Mouse (Mus musculus): ENCODE measurements at regions not wholly inside any gene's neighbourhood (a gene's known extent, or its start where the extent isn't known, plus 50 kb on each side); places are given as distances from the start of the nearest gene placed in this dataset.
A peak's percentile ranks its signal among the peaks of the same experiment; 100 is the strongest.

GRCm38 (mm10) chr5:54258087-54258733, 259.9 kb downstream of the Stim2 start:
- DNase-seq = no peak

- peak; percentile 18 for DNase-seq
Observed at GRCm38 (mm10) chr5:54264867-54265434, 266.7 kb downstream of the Stim2 start.

- no peak for DNase-seq
Observed at GRCm38 (mm10) chr5:54267905-54268590, 269.7 kb downstream of the Stim2 start.

- DNase-seq = no peak
Observed at GRCm38 (mm10) chr5:54279357-54279756, 281.1 kb downstream of the Stim2 start.

GRCm38 (mm10) chr5:54280670-54281069, 282.4 kb downstream of the Stim2 start:
- DNase-seq = no peak

GRCm38 (mm10) chr5:54281121-54281520, 282.8 kb downstream of the Stim2 start:
- DNase-seq = no peak

- DNase-seq = no peak
Observed at GRCm38 (mm10) chr5:54290372-54291080, 292.2 kb downstream of the Stim2 start.

GRCm38 (mm10) chr5:54291940-54292339, 293.6 kb downstream of the Stim2 start:
- DNase-seq = no peak

- DNase-seq = no peak
Observed at GRCm38 (mm10) chr5:54313660-54314279, 315.5 kb downstream of the Stim2 start.

- DNase-seq = no peak
Observed at GRCm38 (mm10) chr5:54330415-54330814, 332.1 kb downstream of the Stim2 start.

GRCm38 (mm10) chr5:54342976-54343375, 344.7 kb downstream of the Stim2 start:
- DNase-seq = no peak

GRCm38 (mm10) chr5:54343432-54343831, 345.1 kb downstream of the Stim2 start:
- no peak for DNase-seq

GRCm38 (mm10) chr5:54348820-54349596, 350.7 kb downstream of the Stim2 start:
- DNase-seq = no peak

- no peak for DNase-seq
Observed at GRCm38 (mm10) chr5:54349775-54350332, 351.6 kb downstream of the Stim2 start.

GRCm38 (mm10) chr5:54356105-54356504, 357.8 kb downstream of the Stim2 start:
- DNase-seq = no peak

GRCm38 (mm10) chr5:54357501-54357900, 359.2 kb downstream of the Stim2 start:
- DNase-seq = no peak

GRCm38 (mm10) chr5:54358221-54358620, 359.9 kb downstream of the Stim2 start:
- no peak for DNase-seq
